Mouse (Mus musculus): ENCODE measurements around the gene Htr6. TPM values are rescaled to one million over a fixed set of nuclear protein-coding genes. Genes with fewer than 3 reads are reported as not detected.
A peak's percentile ranks its signal among the peaks of the same experiment; 100 is the strongest.

Gene Htr6
- total and polyA plus RNA-seq, 2 experiments from 2014 or later: 0.67 to 4.0 TPM

- H3K4me1 ChIP-seq (ENCODE audit: insufficient read depth): no peaks in the 10 kb centered on the region; the same call in 1 of the 2 replicates
- WGBS: 34% methylated on average over 13 of the region's 13 CpGs
- no peak for DNase-seq
- peaks cover 23% of the 10 kb centered on the region for H3K27me3 ChIP-seq (ENCODE audit: insufficient read depth, low read length)
- peak overlapping the region; percentile 51 for H3K4me3 ChIP-seq (ENCODE audit: low read depth, low read length)
- no peaks in the 10 kb centered on the region for H3K9me3 ChIP-seq (ENCODE audit: low read length)
- peak overlapping the region; percentile 53; the same call in 1 of the 2 replicates for H3K9ac ChIP-seq
- ATAC-seq: no peak
- no peak overlapping the region for H3K27ac ChIP-seq (ENCODE audit: low read depth, low read length)
- H3K4me2 ChIP-seq (ENCODE audit: low read depth): peak overlapping the region; percentile 92
- TF ChIP-seq CTCF (IDR thresholded peaks at IDR 0.05; ENCODE audit: low read depth): no peak
- H3K36me3 ChIP-seq (ENCODE audit: insufficient read depth): no peaks in the 10 kb centered on the region
These were observed 17.8 kb upstream of the Htr6 start for GRCm38 (mm10) chr4:139093196-139093530.

GRCm38 (mm10) chr4:139092356-139093195 lies 17.2 kb upstream of the Htr6 start, which contains the start of gene Nbl1:
Gene Nbl1 (minus strand): TSS chr4:139092993.
- H3K9ac ChIP-seq: peak within 1 kb of the TSS; percentile 53
- peak; percentile 40 for ATAC-seq
- no peaks in the 10 kb centered on the region for H3K9me3 ChIP-seq (ENCODE audit: low read length)
- no peaks in the 10 kb centered on the region; the same call in 1 of the 2 replicates for H3K4me1 ChIP-seq (ENCODE audit: insufficient read depth)
- WGBS: 2% methylated on average over 100 of the region's 105 CpGs
- peak within 1 kb of the TSS; percentile 51 for H3K4me3 ChIP-seq (ENCODE audit: low read depth, low read length)
- H3K36me3 ChIP-seq (ENCODE audit: insufficient read depth): no peaks in the 10 kb centered on the region
- no peak for TF ChIP-seq CTCF (IDR thresholded peaks at IDR 0.05; ENCODE audit: low read depth)
- no peak within 1 kb of the TSS for H3K27ac ChIP-seq (ENCODE audit: low read depth, low read length)
- peak within 1 kb of the TSS; percentile 92 for H3K4me2 ChIP-seq (ENCODE audit: low read depth)
- peaks cover 23% of the 10 kb centered on the region for H3K27me3 ChIP-seq (ENCODE audit: insufficient read depth, low read length)
- no peak for DNase-seq

DNA sequence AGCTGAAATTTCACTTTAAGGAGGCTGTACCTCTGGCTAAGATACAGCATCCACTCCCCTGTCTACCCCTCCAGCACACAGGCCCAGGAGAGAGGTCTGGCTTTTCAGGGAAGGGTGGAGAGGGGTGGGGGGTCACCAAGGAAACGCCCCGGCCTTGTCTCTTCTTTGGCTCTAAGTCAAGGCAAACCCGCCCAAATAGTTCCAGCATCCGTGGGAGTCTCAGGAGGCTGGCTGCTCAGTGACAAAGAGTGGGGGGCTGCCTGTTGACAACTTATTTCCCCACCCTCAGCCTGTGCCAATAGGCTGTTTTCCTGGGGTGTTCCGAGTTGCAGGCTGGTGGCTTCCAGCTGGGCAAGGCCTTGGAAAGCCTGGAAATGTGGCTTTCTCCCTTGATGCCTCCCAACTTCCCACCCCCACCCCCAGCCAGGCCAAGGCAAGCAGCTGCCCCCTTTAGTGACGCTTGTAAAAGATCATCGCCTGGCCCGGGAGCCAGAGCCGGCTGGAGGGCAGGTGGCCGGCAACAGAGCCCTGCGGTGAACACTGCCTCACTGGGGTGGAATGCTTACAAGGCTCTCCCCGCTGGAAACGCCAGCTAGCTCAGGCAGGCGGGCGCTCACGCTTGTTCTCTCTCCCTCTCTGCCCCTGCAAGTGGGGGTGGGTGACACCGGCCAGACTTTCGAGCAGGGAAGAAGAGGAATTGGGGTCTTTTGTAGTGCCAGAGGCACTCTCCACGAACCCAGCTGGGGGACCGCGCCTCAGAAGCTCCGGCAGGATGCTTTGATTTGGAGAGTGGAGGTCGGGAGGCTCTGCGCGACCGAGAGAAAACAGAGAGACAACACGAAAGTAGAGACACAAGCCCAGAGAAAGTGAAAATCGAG lies 16.3 kb upstream of the Htr6 start:
- Histone ChIP-seq H3K27me3 (ENCODE audit: insufficient read depth, low read length) (peaks cover 23% of the 10 kb centered on the region), H3K9me3 (ENCODE audit: low read length) (no peaks in the 10 kb centered on the region), H3K4me2 (ENCODE audit: low read depth) (peak overlapping the region; percentile 92), H3K4me3 (ENCODE audit: low read depth, low read length) (peak overlapping the region; percentile 51), H3K27ac (ENCODE audit: low read depth, low read length) (no peak overlapping the region), H3K4me1 (ENCODE audit: insufficient read depth) (no peaks in the 10 kb centered on the region; the same call in 1 of the 2 replicates), H3K9ac (peak overlapping the region; percentile 53), H3K36me3 (ENCODE audit: insufficient read depth) (no peaks in the 10 kb centered on the region)
- TF ChIP-seq CTCF (IDR thresholded peaks at IDR 0.05; ENCODE audit: low read depth): no peak
- ATAC-seq (peak; percentile 40), DNase-seq (peak; percentile 33)
- WGBS: 6% methylated on average over 28 of the region's 28 CpGs

GRCm38 (mm10) chr4:139091066-139091465 lies 15.7 kb upstream of the Htr6 start:
- no peak for TF ChIP-seq CTCF (IDR thresholded peaks at IDR 0.05; ENCODE audit: low read depth)
- Histone ChIP-seq H3K4me1 (ENCODE audit: insufficient read depth) (no peaks in the 10 kb centered on the region; the same call in 1 of the 2 replicates), H3K9ac (no peak overlapping the region), H3K36me3 (ENCODE audit: insufficient read depth) (no peaks in the 10 kb centered on the region), H3K27ac (ENCODE audit: low read depth, low read length) (no peak overlapping the region), H3K4me2 (ENCODE audit: low read depth) (peak overlapping the region; percentile 92), H3K9me3 (ENCODE audit: low read length) (no peaks in the 10 kb centered on the region), H3K27me3 (ENCODE audit: insufficient read depth, low read length) (peaks cover 23% of the 10 kb centered on the region), H3K4me3 (ENCODE audit: low read depth, low read length) (0 out of 2 replicates have a peak overlapping the region, but pooled peaks have one; percentile 51)
- no peak for ATAC-seq
- DNase-seq: no peak
- 43% methylated on average over 7 of the region's 7 CpGs for WGBS

- Histone ChIP-seq H3K36me3 (ENCODE audit: insufficient read depth) (no peaks in the 10 kb centered on the region), H3K9ac (no peak overlapping the region), H3K9me3 (ENCODE audit: low read length) (no peaks in the 10 kb centered on the region), H3K4me2 (ENCODE audit: low read depth) (no peak overlapping the region), H3K4me3 (ENCODE audit: low read depth, low read length) (no peak overlapping the region), H3K27me3 (ENCODE audit: insufficient read depth, low read length) (peaks cover 23% of the 10 kb centered on the region), H3K27ac (ENCODE audit: low read depth, low read length) (no peak overlapping the region), H3K4me1 (ENCODE audit: insufficient read depth) (no peaks in the 10 kb centered on the region; the same call in 1 of the 2 replicates)
- WGBS: 71% methylated on average over 15 of the region's 15 CpGs
- no peak for TF ChIP-seq CTCF (IDR thresholded peaks at IDR 0.05; ENCODE audit: low read depth)
- no peak for ATAC-seq
- no peak for DNase-seq
These were observed 15.1 kb upstream of the Htr6 start for GRCm38 (mm10) chr4:139090303-139090940.

DNA sequence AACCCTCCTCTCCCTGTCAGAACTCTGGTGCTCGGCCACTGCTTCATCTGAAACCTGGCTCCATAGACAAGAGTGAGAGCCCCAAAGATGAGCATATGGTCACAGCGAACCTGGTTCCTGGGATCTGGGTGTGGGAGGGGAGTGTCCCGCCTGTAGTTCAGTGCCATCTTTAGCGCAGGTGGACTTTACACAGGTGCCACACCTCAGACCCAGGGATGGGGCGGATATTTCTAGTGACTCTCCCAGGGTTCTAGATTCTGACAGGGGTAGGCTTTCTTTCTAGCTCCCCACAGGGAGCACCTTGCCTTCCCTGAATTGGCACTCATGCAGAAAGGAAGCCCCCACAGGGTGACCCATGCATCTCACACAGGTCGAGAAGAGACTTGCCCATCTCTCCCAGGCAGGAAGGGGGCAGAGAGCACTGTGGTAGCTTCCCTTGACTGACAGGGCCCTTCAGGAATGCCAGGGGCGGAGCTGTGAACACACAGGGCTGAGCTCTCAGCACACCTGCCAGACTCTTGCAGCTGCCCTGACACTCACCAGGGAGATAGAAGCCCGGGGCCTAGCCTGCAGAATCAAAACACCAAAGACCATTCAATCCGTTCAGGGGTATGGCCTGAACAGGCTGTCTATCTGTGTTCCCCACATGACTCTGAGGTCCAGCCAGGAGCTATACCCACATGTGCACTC lies 13.8 kb upstream of the Htr6 start:
- WGBS: 65% methylated on average over 9 of the region's 9 CpGs
- no peak overlapping the region for H3K9ac ChIP-seq
- no peak for ATAC-seq

More for the DNA sequence above, 13.8 kb upstream of the Htr6 start:
- Histone ChIP-seq H3K27me3 (ENCODE audit: insufficient read depth, low read length) (peaks cover 23% of the 10 kb centered on the region), H3K4me1 (ENCODE audit: insufficient read depth) (no peaks in the 10 kb centered on the region; the same call in 1 of the 2 replicates), H3K36me3 (ENCODE audit: insufficient read depth) (no peaks in the 10 kb centered on the region), H3K27ac (ENCODE audit: low read depth, low read length) (no peak overlapping the region), H3K4me3 (ENCODE audit: low read depth, low read length) (no peak overlapping the region), H3K9me3 (ENCODE audit: low read length) (no peaks in the 10 kb centered on the region), H3K4me2 (ENCODE audit: low read depth) (no peak overlapping the region)
- DNase-seq: no peak
- TF ChIP-seq CTCF (IDR thresholded peaks at IDR 0.05; ENCODE audit: low read depth): no peak

Measured in forebrain, postnatal 0 days (tissue).